Mouse (Mus musculus) liver, embryonic 11.5 days (tissue): Measurements from ENCODE around the gene Svopl. TPM values are rescaled to one million over a fixed set of nuclear protein-coding genes. Genes with fewer than 3 reads are reported as not detected.
A peak's percentile ranks its signal among the peaks of the same experiment; 100 is the strongest.

Experiments
- ATAC-seq: fragments of 200-750 bp; cut with Nextera tagmentation; replicated peaks from 2 replicates; pipeline ENCODE4 v1.8.0; 2017; ENCODE audit warnings: moderate number of reproducible peaks, mild to moderate bottlenecking, moderate TSS enrichment, moderate library complexity; ENCODE audit not compliant: low FRiP score
- DNase-seq: peaks from one replicate; pipeline ENCODE4 v3.0.0-alpha.2; 2017; ENCODE audit warnings: low spot score
- H3K27ac ChIP-seq: fragments of 300-500 bp; sonication (generic); 2 replicates; pipeline ENCODE4 v1.5.1; 2014; ENCODE audit warnings: mild to moderate bottlenecking, low read depth, low read length, control low read depth
- H3K27me3 ChIP-seq: fragments of 300-500 bp; sonication (generic); replicated peaks from 2 replicates; pipeline ENCODE4 v1.6.1; 2014; ENCODE audit warnings: low read length, mixed read lengths; ENCODE audit not compliant: control insufficient read depth, insufficient read depth
- H3K36me3 ChIP-seq: fragments of 300-500 bp; sonication (generic); 2 replicates; pipeline ENCODE4 v1.6.1; 2014; ENCODE audit warnings: mild to moderate bottlenecking, low read length, moderate library complexity, mixed read lengths; ENCODE audit not compliant: control insufficient read depth, insufficient read depth
- H3K4me1 ChIP-seq: fragments of 300-500 bp; sonication (generic); replicated peaks from 2 replicates; pipeline ENCODE4 v1.6.1; 2014; ENCODE audit warnings: low read length, mixed read lengths; ENCODE audit not compliant: control insufficient read depth, insufficient read depth
- H3K4me2 ChIP-seq: fragments of 300-500 bp; sonication (generic); 2 replicates; pipeline ENCODE4 v1.6.1; 2014; ENCODE audit warnings: mild to moderate bottlenecking, control low read depth, moderate library complexity
- H3K4me3 ChIP-seq: fragments of 300-500 bp; sonication (generic); 2 replicates; pipeline ENCODE4 v1.5.1; 2014; ENCODE audit warnings: low read depth, low read length, control low read depth
- H3K9ac ChIP-seq: fragments of 300-500 bp; sonication (generic); 2 replicates; pipeline ENCODE4 v1.6.1; 2014; ENCODE audit warnings: low read depth, low read length, control low read depth
- H3K9me3 ChIP-seq: fragments of 300-500 bp; sonication (generic); 2 replicates; pipeline ENCODE4 v1.6.1; 2016; ENCODE audit warnings: low read length, inconsistent platforms, mixed read lengths; ENCODE audit not compliant: control insufficient read depth
- WGBS: fragments of 180-500 bp; shearing (Covaris S2); extraction: QIAGEN DNeasy Blood & Tissue Kit; methylation state at CpG from one replicate; pipeline ENCODE4 v1.1.7; 2014; 5-methylcytosine and 5-hydroxymethylcytosine counted together
- polyA plus RNA-seq: library from polyadenylated mRNA; unstranded; fragments of >200 nt; fragmentation: Nextera tagmentation; extraction: Ambion mirVana; gene quantifications from 2 replicates; pipeline ENCODE4 v1.2.1, GENCODE M21; 2014

Svopl gene
- polyA plus RNA-seq, 1 experiment from 2014 or later = 0.25 TPM

GRCm38 (mm10) chr6:38072137-38072796, 25.5 kb upstream of the Svopl start:
- Histone ChIP-seq H3K4me3 (no peak overlapping the region), H3K27ac (no peak overlapping the region), H3K9me3 (no peaks in the 10 kb centered on the region), H3K27me3 (no peaks in the 10 kb centered on the region), H3K9ac (no peak overlapping the region), H3K4me2 (no peak overlapping the region), H3K36me3 (no peaks in the 10 kb centered on the region), H3K4me1 (peaks cover 9% of the 10 kb centered on the region)
- DNase-seq = no peak
- peak; percentile 68 for ATAC-seq
- WGBS = 64% methylated on average over 5 of the region's 5 CpGs

- no peak overlapping the region for H3K27ac ChIP-seq
- H3K36me3 ChIP-seq = no peaks in the 10 kb centered on the region
- 72% methylated on average over 4 of the region's 4 CpGs for WGBS
- H3K9ac ChIP-seq = no peak overlapping the region
- no peak overlapping the region for H3K4me3 ChIP-seq
- H3K27me3 ChIP-seq = no peaks in the 10 kb centered on the region
- DNase-seq (no peak), ATAC-seq (peak; percentile 75)
- no peak overlapping the region for H3K4me2 ChIP-seq
- no peaks in the 10 kb centered on the region for H3K9me3 ChIP-seq
- H3K4me1 ChIP-seq = peaks cover 9% of the 10 kb centered on the region
Observed at GRCm38 (mm10) chr6:38071256-38071655, 24.5 kb upstream of the Svopl start.

GRCm38 (mm10) chr6:38066215-38066614, 19.4 kb upstream of the Svopl start:
- no peak for ATAC-seq

DNA sequence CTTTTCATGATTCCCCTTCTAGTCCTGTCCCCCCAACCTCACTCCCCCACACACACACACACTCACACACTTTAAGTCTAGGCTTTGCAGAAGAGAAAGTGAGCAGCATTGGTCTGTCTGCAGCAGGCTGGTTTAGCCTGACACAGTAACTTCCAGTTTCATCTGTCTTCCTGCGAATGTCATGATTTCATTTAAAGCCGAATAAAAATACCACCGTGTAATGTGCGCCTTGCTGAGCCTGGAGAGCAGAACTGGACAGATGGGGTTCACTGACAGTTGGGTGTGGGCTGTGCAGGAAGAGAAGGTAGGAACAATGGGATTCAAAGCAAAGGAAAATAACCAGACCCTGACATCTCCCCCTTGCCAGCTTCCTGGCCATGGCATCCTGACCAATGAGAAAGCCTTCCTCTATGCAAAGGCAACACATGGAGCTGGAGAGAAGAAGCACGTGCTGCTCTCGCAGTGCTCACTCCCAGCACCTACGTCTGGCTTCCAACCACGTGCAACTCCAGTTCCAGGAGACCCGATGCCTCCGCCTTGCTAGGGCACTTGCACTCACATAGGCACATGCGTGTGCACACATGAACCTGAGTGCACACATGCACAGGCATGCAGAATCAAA, 18.8 kb upstream of the Svopl start:
- DNase-seq (no peak), ATAC-seq (no peak)
- Histone ChIP-seq H3K4me3 (no peak overlapping the region), H3K9me3 (no peaks in the 10 kb centered on the region; the same call in 1 of the 2 replicates), H3K27ac (no peak overlapping the region), H3K4me1 (no peaks in the 10 kb centered on the region; the same call in 1 of the 2 replicates), H3K36me3 (no peaks in the 10 kb centered on the region), H3K4me2 (no peak overlapping the region), H3K27me3 (no peaks in the 10 kb centered on the region), H3K9ac (no peak overlapping the region)
- WGBS = 79% methylated on average over 11 of the region's 11 CpGs

More at GRCm38 (mm10) chr6:38066215-38066614, 19.4 kb upstream of the Svopl start:
- Histone ChIP-seq H3K9me3 (no peaks in the 10 kb centered on the region; the same call in 1 of the 2 replicates), H3K9ac (no peak overlapping the region), H3K4me2 (no peak overlapping the region), H3K27me3 (no peaks in the 10 kb centered on the region), H3K4me1 (no peaks in the 10 kb centered on the region; the same call in 1 of the 2 replicates), H3K4me3 (no peak overlapping the region), H3K27ac (no peak overlapping the region), H3K36me3 (no peaks in the 10 kb centered on the region)
- no peak for DNase-seq
- WGBS = 4% methylated on average over 5 of the region's 5 CpGs

GRCm38 (mm10) chr6:38065122-38065500, 18.3 kb upstream of the Svopl start:
- DNase-seq (no peak), ATAC-seq (no peak)
- Histone ChIP-seq H3K4me2 (no peak overlapping the region), H3K36me3 (no peaks in the 10 kb centered on the region), H3K27me3 (no peaks in the 10 kb centered on the region), H3K4me1 (no peaks in the 10 kb centered on the region), H3K9me3 (no peaks in the 10 kb centered on the region; the same call in 1 of the 2 replicates), H3K27ac (no peak overlapping the region), H3K4me3 (no peak overlapping the region), H3K9ac (no peak overlapping the region)
- WGBS = 74% methylated on average over 3 of the region's 3 CpGs

GRCm38 (mm10) chr6:38064621-38065020, 17.8 kb upstream of the Svopl start:
- H3K36me3 ChIP-seq = no peaks in the 10 kb centered on the region
- H3K9me3 ChIP-seq = no peaks in the 10 kb centered on the region; the same call in 1 of the 2 replicates
- H3K27ac ChIP-seq = no peak overlapping the region
- H3K9ac ChIP-seq = no peak overlapping the region
- ATAC-seq (no peak), DNase-seq (no peak)
- H3K4me3 ChIP-seq = no peak overlapping the region
- 51% methylated on average over 2 of the region's 2 CpGs for WGBS
- no peaks in the 10 kb centered on the region for H3K4me1 ChIP-seq
- no peak overlapping the region for H3K4me2 ChIP-seq
- no peaks in the 10 kb centered on the region for H3K27me3 ChIP-seq

DNA sequence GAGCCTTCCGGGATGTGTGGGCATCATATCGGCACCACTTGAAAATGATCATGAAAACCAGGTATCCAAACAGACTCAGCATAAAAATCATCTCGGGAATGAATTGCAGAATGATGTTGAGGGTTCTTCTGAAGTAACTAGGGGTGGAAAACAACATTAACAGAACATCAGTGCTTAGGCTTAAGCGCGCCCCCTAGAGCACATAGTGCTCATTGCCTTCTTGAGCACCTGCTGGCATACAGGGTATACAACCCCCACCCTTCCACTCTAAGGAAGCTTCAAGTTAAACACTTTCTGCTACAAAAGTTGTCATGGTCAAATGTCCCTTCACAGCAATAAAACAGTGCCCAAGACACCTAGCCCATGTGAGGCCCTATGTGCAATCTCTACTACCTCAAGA, 12.0 kb upstream of the Svopl start:
- Histone ChIP-seq H3K4me3 (no peak overlapping the region), H3K9me3 (no peaks in the 10 kb centered on the region; the same call in 1 of the 2 replicates), H3K4me2 (no peak overlapping the region), H3K36me3 (no peaks in the 10 kb centered on the region), H3K9ac (no peak overlapping the region), H3K27ac (no peak overlapping the region), H3K4me1 (no peaks in the 10 kb centered on the region), H3K27me3 (no peaks in the 10 kb centered on the region)
- WGBS = 50% methylated on average over 5 of the region's 5 CpGs
- ATAC-seq = no peak
- no peak for DNase-seq

DNA sequence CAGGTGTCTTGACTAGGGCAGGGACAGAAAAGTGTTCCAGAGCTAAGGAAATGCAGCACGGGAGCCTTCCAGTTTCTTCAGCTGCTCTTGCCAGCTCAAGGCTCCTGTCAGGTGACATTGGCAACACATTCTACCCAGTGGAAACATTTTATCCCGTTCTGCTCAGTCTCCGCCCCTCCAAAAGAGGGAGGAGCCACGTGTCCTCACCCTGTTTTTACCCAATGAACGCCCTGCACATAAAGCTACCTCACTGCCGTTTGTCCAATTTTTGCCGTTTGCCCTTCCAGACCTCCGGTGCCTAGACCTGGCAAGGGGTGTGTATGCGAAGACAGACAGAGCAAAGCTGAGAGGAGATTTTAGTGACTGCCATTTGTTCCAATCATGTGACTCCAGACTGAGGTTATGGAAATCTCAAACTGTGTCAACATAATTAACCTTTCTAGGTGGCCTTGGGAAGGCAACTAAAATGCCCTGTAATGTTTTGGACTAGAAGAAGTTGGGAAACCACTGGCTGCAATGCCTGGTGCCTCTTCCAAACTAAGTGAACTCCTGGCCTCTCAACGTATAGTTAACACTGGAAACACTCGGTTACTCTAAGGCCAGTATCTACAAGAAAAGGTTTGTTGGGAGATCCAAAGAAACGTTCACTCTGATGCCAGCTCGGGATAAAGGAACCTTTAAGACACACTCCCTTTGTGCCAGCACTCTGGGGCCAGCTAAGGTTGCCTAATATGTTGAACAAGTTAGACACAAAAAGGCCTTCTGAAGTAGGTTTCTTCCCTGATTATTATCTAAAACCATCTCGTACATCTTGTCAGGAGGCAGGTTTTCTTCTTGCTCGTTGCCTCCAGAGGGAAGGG, 8.9 kb upstream of the Svopl start:
- no peak overlapping the region for H3K27ac ChIP-seq
- DNase-seq (no peak), ATAC-seq (no peak)
- no peaks in the 10 kb centered on the region for H3K36me3 ChIP-seq
- no peak overlapping the region for H3K9ac ChIP-seq
- H3K4me3 ChIP-seq = no peak overlapping the region
- no peaks in the 10 kb centered on the region for H3K4me1 ChIP-seq
- H3K9me3 ChIP-seq = no peaks in the 10 kb centered on the region
- H3K4me2 ChIP-seq = no peak overlapping the region
- 75% methylated on average over 15 of the region's 15 CpGs for WGBS
- no peaks in the 10 kb centered on the region for H3K27me3 ChIP-seq
